16 mouse cellular contexts compared by ENCODE assay signal in genomic region chr1:93857991-93858390, GRCm38 (mm10). TPM values are rescaled to one million over a fixed set of nuclear protein-coding genes. Genes with fewer than 3 reads are reported as not detected.
"Had no signal": no experiment of that assay in that cellular context is flagged by ENCODE, and none has a peak within 500 bp of the region (broad histone marks: within the 10 kb centered on the region; RNA-seq: fewer than 3 reads in every experiment).

No protein-coding gene starts in this region.

- DNase-seq: kidney, postnatal 4 days; liver, embryonic 13.5 days; lung, adult 2 months; lung, postnatal 14 days; lung, postnatal 4 days; thymus, adult 18-20 months; thymus, postnatal 36 days had no signal

RNA-seq across cellular contexts. Expression of gene Gal3st2, which starts 3.1 kb away (rescaled TPM):
- total RNA-seq: layer of hippocampus, adult 18-20 months; megakaryocyte progenitor cell, adult 5-6 weeks; megakaryocyte-erythroid progenitor cell, adult 5-6 weeks; midbrain, postnatal 0 days had no signal
- polyA plus RNA-seq: liver, adult 2 months; liver, embryonic 13.5 days; liver, embryonic 16.5 days; midbrain, embryonic 11.5 days; midbrain, postnatal 0 days; neural tube, embryonic 11.5 days; neural tube, embryonic 14.5 days had no signal
